Mouse (Mus musculus) C2C12 (cell line): ENCODE results near the gene Rbm47.

ENCODE experiments used
- CEBPB ChIP-seq: IDR thresholded peaks from one replicate; pipeline ENCODE4 v1.6.1; 2011; ENCODE audit warnings: low read depth, mild to moderate bottlenecking, control low read depth, moderate library complexity
- CTCF ChIP-seq: IDR thresholded peaks from one replicate; pipeline ENCODE4 v1.5.1; 2011; ENCODE audit not compliant: control insufficient read depth, insufficient read depth, insufficient read length
- FOSL1 ChIP-seq: IDR thresholded peaks from one replicate; pipeline ENCODE4 v1.8.0; 2011; ENCODE audit warnings: mild to moderate bottlenecking, low read length; ENCODE audit not compliant: poor library complexity, insufficient read depth, severe bottlenecking
- MAX ChIP-seq: IDR thresholded peaks from one replicate; pipeline ENCODE4 v1.6.1; 2011; ENCODE audit warnings: mild to moderate bottlenecking, control low read depth
- MYOD1 ChIP-seq: IDR thresholded peaks from one replicate; pipeline ENCODE4 v1.6.1; 2011; ENCODE audit warnings: low read depth; ENCODE audit not compliant: control insufficient read depth, insufficient read length
- MYOG ChIP-seq: IDR thresholded peaks from one replicate; pipeline ENCODE4 v1.6.1; 2011; ENCODE audit not compliant: control insufficient read depth, insufficient read length; ENCODE audit errors: extremely low read depth
- USF1 ChIP-seq: IDR thresholded peaks from one replicate; pipeline ENCODE4 v1.6.1; 2011; ENCODE audit warnings: low read depth, mild to moderate bottlenecking, control low read depth, moderate library complexity

DNA sequence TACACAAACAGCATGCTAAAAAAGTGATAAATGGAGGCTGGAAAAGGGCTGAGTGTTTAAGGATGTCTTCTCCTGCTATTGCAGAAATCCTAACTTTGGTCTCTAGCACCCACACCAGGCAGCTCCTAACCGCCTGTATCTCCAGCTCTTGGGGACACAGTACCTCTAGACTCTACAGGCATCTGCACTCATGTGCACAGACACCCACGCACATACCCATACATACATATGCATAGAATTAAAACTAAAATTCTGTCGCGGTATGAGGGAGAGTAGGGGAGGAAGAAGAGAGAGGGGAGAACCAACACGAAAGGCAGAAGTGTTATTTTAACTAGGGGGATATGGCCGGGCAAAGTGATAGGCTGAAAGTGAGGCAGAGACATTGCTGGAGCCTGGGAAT is 33.7 kb downstream of the Rbm47 start:
- TF ChIP-seq CTCF (no peak), MAX (no peak), MYOD1 (no peak), FOSL1 (no peak), USF1 (no peak), CEBPB (no peak), MYOG (no peak)
